ENCODE assay signal across 26 mouse cellular contexts in genomic region chr8:35125179-35125578, GRCm38 (mm10).
"Had no signal": no experiment of that assay in that cellular context is flagged by ENCODE, and none has a peak within 500 bp of the region (broad histone marks: within the 10 kb centered on the region; RNA-seq: fewer than 3 reads in every experiment).

No protein-coding gene starts in this region.

- H3K4me1 ChIP-seq: intestine, embryonic 15.5 days; liver, embryonic 13.5 days had no signal

- H3K9ac ChIP-seq: heart, embryonic 12.5 days; hindbrain, embryonic 12.5 days; hindbrain, embryonic 14.5 days; intestine, embryonic 15.5 days; limb, embryonic 13.5 days; limb, embryonic 15.5 days; liver, embryonic 13.5 days had no signal

- H3K36me3 ChIP-seq: heart, embryonic 10.5 days; heart, embryonic 12.5 days; hindbrain, embryonic 10.5 days; hindbrain, embryonic 12.5 days; intestine, embryonic 15.5 days; limb, embryonic 13.5 days; limb, embryonic 15.5 days; liver, embryonic 13.5 days had no signal

- H3K27me3 ChIP-seq: heart, embryonic 12.5 days; hindbrain, embryonic 12.5 days; intestine, embryonic 15.5 days; limb, embryonic 13.5 days; limb, embryonic 15.5 days; liver, embryonic 13.5 days had no signal

- ATAC-seq: hindbrain, embryonic 16.5 days; inflammation-experienced regulatory T-cells, adult 6 months; intestine, embryonic 15.5 days; intestine, postnatal 0 days had no signal

- H3K4me2 ChIP-seq: heart, embryonic 12.5 days; hindbrain, embryonic 12.5 days; hindbrain, embryonic 14.5 days; intestine, embryonic 15.5 days; limb, embryonic 13.5 days; limb, embryonic 15.5 days; liver, embryonic 11.5 days; liver, embryonic 13.5 days had no signal

- H3K4me3 ChIP-seq: heart, adult 2 months; heart, embryonic 10.5 days; heart, embryonic 12.5 days; hindbrain, embryonic 10.5 days; hindbrain, embryonic 12.5 days; intestine, embryonic 15.5 days; layer of hippocampus, adult 2 months; left cerebral cortex, adult 2 months; limb, embryonic 13.5 days; limb, embryonic 15.5 days; liver, embryonic 13.5 days had no signal

- DNase-seq: gastrocnemius, postnatal 25 days; heart, adult 11 months; heart, adult 2 months; heart, postnatal 10 days; heart, postnatal 4 days; kidney, adult 18-20 months; kidney, adult 8-10 months; kidney, postnatal 10 days; kidney, postnatal 25 days; kidney, postnatal 4 days; left cerebral cortex, postnatal 4 days; liver, embryonic 13.5 days had no signal

- H3K27ac ChIP-seq: heart, adult 2 months; heart, embryonic 10.5 days; hindbrain, embryonic 10.5 days; hindbrain, embryonic 12.5 days; hindbrain, embryonic 14.5 days; intestine, embryonic 15.5 days; layer of hippocampus, adult 2 months; left cerebral cortex, adult 2 months; limb, embryonic 13.5 days; limb, embryonic 15.5 days; liver, embryonic 13.5 days had no signal

- H3K9me3 ChIP-seq: heart, embryonic 10.5 days; heart, embryonic 12.5 days; hindbrain, embryonic 10.5 days; hindbrain, embryonic 12.5 days; intestine, embryonic 15.5 days; limb, embryonic 13.5 days; limb, embryonic 15.5 days; liver, embryonic 13.5 days had no signal
